Mouse (Mus musculus): Measurements from ENCODE around the gene Pole2.
"Not testable (repeated sequence)": the region's sequence is repeated elsewhere in the genome, so short reads cannot be mapped to it uniquely, and the experiment has no call there.

DNA sequence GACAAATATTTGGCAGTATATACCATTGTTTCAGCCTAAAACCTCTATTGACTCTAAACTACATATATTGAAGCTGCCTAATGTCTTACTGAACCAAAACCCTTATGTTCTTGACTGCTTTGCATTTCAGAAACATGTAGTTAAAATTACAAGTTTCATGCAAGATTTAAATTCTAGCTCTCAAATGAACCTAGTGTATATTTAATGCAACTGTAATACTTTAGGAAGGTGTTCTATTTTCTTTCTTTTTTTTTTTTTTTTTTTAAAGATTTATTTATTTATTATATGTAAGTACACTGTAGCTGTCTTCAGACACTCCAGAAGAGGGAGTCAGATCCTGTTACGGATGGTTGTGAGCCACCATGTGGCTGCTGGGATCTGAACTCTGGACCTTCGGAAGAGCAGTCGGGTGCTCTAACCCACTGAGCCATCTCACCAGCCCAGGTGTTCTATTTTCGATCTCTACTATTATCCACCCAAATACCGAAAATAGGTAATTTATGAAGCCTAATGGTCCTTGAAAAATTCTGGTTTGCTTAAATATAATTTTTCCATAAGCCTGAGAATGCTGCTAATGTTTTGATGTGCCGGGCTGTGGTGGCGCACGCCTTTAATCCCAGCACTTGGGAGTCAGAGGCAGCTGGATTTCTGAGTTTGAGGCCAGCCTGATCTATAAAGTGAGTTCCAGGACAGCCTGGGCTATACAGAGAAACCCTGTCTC is 61.0 kb downstream of the Pole2 start:
- TF ChIP-seq POLR2A (IDR thresholded peaks at IDR 0.05; ENCODE audit: control insufficient read depth in 1 of 2, insufficient read depth in 1 of 2, low read depth in 1 of 2, low read length in 2 of 2, poor library complexity in 1 of 2); EP300 (IDR thresholded peaks at IDR 0.05; ENCODE audit: low read depth in 1 of 2, low read length in 2 of 2); CTCF (IDR thresholded peaks at IDR 0.05 in 2 of 3, conservative IDR thresholded peaks at IDR 0.05 in 1 of 3; ENCODE audit: control insufficient read depth in 1 of 3, insufficient read depth in 1 of 3, low read depth in 2 of 3, low read length in 3 of 3, poor library complexity in 1 of 3, severe bottlenecking in 1 of 3); SMC3 (IDR thresholded peaks at IDR 0.05; ENCODE audit: low read depth, low read length); E2F4 (IDR thresholded peaks at IDR 0.05; ENCODE audit: borderline replicate concordance, low read depth, low read length); USF1 (IDR thresholded peaks at IDR 0.05; ENCODE audit: low read depth, low read length); ELF1 (IDR thresholded peaks at IDR 0.05; ENCODE audit: low read depth, low read length); TCF12 (IDR thresholded peaks at IDR 0.05; ENCODE audit: low read depth, low read length); ZKSCAN1 (IDR thresholded peaks at IDR 0.05; ENCODE audit: low read depth, low read length); NELFE (IDR thresholded peaks at IDR 0.05; ENCODE audit: low read depth, low read length); RAD21 (IDR thresholded peaks at IDR 0.05; ENCODE audit: low read depth, low read length): not testable (repeated sequence)
- TF ChIP-seq ZNF384 (IDR thresholded peaks at IDR 0.05; ENCODE audit: low read depth, low read length): peak; percentile 65; the same call in 1 of the 2 replicates

All from MEL (cell line).